Mouse (Mus musculus): Measurements from ENCODE around the gene Akap13.

DNA sequence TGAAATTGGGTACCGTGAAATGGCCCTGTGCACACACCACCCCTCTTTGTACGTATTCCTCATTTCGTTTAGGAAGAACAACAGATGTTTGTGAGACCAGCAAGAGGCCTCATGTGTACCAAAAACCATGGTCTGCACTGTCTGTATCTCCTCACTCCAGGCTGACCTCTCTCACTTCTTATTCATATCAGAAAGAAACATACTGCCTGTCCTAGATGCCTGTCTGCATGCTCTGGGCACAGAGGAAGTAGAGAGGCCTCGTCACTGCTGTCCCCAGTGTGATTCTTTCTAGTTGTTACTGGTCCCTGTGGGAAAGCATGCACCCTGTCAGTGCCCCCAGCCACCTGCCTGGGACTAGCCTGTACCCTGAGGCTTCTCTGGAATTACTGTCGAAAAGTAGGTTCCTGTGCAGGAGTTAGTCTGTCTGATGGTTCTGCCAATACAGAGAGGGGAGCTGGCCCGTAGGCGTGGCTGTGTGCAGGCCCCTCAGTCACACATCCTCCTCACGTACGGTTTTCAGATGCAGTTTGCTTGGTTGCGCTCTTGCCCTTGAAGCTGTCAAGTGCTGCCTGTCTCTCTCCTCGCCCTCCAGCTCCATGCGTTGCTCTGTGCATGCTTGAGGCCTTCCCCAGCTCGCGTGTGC, 295.9 kb downstream of the Akap13 start:
- TF ChIP-seq POLR2A (IDR thresholded peaks at IDR 0.05; ENCODE audit: borderline replicate concordance, insufficient read depth, low read length) (no peak), CTCF (IDR thresholded peaks at IDR 0.05; ENCODE audit: borderline replicate concordance, insufficient read depth, low read depth, low read length) (no peak)

All from cerebellum, adult 2 months (tissue).